Mouse (Mus musculus) monocyte, adult 2 months (primary cell): Measurements from ENCODE around the gene Zbed4.
A peak's percentile ranks its signal among the peaks of the same experiment; 100 is the strongest.
"Not testable (repeated sequence)": the region's sequence is repeated elsewhere in the genome, so short reads cannot be mapped to it uniquely, and the experiment has no call there.

Source experiments
- DNase-seq, 2 experiments: peaks; one replicate each; pipeline ENCODE4 v3.0.0; 2022; ENCODE audit warnings: low spot score in 2 of 2, low read depth in 1 of 2

Zbed4 gene

GRCm38 (mm10) chr15:88802348-88802747 is 50.9 kb downstream of the Zbed4 start:
- DNase-seq, result no peak

- no peak for DNase-seq
Observed at GRCm38 (mm10) chr15:88808121-88808520, 56.7 kb downstream of the Zbed4 start.

GRCm38 (mm10) chr15:88810369-88810768 is 58.9 kb downstream of the Zbed4 start:
- no peak for DNase-seq

DNA sequence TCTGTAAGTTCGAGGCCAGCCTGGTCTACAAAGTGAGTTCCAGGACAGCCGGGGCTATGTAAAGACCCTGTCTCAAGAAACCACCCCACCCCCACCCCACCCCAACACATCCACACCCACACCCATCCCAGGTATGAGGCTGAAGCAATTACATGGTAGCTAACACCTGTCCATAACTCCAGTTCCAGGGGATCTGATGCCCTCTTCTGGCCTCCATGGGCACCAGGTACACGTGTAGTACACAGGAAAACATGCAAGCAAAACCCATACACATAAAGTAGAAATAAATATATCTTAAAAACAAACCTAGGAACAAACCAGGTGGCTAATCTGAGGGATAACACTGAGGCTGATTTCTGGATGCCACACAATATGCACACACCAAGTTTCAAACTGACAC is 61.8 kb downstream of the Zbed4 start:
- DNase-seq, result no peak

DNA sequence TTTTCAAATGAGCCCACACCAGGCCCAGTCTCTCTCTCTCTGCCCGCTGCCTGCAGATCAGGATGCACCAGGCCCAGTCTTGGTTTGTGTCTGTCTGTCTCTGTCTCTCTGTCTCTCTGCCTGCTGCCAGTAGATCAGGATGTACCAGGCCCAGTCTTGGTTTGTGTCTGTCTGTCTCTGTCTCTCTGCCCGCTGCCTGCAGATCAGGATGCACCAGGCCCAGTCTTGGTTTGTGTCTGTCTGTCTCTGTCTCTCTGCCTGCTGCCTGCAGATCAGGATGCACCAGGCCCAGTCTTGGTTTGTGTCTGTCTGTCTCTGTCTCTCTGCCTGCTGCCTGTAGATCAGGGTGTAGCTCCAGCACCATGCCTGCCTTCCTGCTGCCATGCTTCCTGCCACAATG is 62.4 kb downstream of the Zbed4 start:
- not testable (repeated sequence) for DNase-seq

DNA sequence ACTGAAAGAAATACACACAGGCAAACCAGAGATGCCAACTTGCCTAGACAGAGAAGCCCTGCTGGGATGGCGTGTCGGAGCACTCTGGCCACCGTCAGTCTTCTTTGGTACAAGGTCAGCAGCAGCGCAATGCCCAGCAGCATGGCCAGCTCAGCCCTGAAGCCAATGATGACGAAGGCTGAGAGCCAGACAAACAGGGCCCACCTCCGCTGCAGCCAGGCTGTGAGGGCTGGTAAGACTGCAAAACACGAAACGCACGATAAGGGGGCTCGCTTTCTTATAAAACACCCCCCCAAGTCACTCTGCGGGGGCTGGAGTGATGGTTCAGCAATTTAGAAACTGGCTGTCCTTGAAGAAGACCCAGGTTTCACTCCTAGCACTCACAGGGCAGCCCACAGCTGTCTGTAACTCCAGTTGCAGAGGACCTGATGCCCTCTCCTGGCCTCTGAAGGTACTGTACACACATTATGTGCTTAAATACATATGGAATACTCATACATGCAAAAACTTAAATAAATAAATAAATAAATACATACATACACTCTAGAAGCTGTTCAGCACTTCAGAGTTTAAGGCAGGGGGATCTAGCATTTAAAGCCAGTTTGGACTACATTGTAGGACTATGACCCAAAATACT is 63.1 kb downstream of the Zbed4 start:
- no peak for DNase-seq

DNA sequence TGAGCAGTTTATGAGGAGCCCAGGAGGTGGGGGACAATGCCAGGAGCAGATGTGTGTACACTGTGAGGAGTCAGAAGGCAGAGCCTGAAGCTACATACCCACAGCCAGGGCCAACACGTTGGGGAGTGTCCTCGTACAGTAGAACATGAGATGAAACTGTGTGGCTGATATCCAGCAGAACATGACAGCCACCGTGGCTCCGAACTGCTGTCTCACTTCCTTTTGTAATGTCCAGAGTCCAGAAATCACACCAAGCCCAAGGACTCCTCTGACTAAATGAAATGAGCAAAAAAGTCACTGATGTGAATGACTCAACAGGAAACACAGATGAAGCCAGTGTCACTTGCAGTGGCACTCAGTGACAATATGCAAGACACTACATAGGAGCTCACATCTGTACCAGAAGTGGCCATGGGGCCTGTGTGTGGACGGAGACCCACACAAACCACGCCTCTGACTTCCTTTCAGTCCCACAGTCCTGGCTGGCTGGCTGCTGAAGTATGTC is 63.8 kb downstream of the Zbed4 start:
- no peak for DNase-seq

DNA sequence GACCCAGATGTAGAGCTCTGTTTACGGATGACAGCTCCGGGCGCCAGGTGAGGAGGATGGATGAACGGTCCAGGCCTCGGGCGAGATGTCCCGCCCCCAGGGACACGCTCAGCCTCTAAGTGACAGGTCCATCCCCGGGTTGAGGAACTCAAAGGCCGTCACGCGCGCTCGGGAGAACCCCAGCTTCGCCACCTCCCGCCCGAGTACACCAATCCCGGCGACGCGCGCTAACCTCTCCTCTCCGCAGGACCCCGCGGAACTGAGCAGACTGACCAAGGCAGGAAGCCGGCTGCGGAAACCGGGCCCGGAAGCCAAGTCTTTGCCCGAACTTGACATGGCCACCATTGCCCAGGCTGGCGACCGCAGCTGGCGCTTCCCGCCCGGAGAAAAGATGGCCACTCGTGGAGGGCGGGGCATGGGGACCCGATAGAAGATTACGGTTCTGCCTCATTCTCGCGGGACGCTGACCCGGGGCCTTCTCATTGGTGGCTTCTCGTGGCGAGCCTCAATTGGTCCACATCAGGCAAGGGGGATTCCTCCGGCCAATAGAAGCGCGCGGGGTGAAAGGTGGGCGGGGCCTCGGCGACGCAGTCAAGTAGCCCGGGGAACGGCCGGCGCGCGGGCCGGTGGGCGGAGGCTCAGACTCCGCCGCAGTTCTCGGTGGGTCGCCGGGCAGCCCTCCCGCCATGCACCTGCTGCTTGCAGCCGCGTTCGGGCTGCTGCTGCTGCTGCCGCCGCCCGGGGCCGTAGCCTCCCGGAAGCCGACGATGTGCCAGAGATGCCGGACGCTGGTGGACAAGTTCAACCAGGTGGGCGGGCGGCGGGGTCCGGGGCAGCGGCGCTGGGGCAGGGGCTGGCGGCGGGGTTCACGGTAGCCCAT is 67.8 kb downstream of the Zbed4 start, which contains the start of the genes Alg12 and Creld2:
TSS of gene Alg12 (minus strand) at position 293 of the 880 bp plus-strand sequence.
TSS of gene Creld2 (plus strand) at position 621 of the 880 bp plus-strand sequence.
- DNase-seq, result peak; percentile 99

DNA sequence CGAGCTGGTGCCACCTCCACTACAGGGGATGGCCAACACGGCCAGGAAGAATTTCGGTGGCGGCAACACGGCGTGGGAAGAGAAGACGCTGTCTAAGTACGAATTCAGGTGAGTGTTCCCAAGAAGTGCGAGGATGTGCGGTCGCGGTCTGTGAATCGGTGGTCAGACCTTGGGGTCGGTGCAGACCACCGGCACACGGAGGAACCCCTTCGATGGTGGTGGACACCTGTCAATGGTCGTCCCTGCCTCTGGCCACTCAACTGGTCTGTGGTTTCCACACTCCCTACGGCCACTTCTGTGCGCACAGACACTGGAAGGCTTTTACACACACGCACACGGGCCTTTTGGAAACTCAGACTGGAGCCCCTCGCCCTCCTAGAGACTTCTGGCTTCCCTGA is 68.4 kb downstream of the Zbed4 start:
- no peak for DNase-seq

DNA sequence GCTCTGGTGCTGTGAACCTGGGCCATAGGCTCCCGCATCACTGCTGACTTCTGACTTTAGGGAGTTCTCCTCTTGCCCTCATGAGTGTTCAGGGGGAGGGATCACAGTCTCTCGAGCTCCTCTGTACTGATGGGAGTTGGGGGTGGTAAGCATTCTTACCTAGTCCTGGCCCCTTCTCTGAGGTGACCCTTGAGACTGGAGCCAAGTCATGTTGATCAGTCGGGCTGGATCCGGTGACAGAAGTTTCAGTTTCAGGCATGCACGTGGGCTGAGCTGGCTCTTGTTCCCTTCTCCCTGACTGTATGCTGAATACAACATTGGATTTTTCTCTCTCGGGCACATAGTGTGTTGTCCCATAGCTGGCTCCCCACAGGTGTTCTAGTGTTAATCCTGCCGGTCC is 69.9 kb downstream of the Zbed4 start:
- no peak for DNase-seq

DNA sequence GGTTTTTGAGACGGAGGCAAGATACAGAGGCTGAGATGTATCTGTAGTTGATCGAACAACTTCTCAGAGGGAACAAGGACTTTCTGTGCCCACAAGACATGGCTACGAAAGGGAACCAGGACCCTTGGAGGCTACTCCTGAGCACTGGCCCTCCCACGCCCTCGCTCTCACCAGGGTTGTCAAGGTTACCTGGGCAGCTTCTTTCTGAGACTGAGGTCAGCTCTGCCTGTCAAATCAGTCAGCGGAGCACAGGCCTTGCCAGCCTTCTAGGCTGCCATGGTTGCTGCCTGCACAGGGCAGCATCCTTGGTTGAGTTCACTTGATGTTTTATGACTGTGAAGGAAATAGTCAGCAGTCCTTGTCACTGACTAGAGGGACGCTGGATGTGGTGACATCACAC is 71.1 kb downstream of the Zbed4 start:
- no peak for DNase-seq

- DNase-seq, result no peak
Observed at GRCm38 (mm10) chr15:88823376-88823775, 71.9 kb downstream of the Zbed4 start.

GRCm38 (mm10) chr15:88827466-88827865 is 76.0 kb downstream of the Zbed4 start:
- no peak for DNase-seq

- peak in 1 of 2 experiments; percentile 16 for DNase-seq
Observed at GRCm38 (mm10) chr15:88827991-88828799, 76.7 kb downstream of the Zbed4 start.

DNA sequence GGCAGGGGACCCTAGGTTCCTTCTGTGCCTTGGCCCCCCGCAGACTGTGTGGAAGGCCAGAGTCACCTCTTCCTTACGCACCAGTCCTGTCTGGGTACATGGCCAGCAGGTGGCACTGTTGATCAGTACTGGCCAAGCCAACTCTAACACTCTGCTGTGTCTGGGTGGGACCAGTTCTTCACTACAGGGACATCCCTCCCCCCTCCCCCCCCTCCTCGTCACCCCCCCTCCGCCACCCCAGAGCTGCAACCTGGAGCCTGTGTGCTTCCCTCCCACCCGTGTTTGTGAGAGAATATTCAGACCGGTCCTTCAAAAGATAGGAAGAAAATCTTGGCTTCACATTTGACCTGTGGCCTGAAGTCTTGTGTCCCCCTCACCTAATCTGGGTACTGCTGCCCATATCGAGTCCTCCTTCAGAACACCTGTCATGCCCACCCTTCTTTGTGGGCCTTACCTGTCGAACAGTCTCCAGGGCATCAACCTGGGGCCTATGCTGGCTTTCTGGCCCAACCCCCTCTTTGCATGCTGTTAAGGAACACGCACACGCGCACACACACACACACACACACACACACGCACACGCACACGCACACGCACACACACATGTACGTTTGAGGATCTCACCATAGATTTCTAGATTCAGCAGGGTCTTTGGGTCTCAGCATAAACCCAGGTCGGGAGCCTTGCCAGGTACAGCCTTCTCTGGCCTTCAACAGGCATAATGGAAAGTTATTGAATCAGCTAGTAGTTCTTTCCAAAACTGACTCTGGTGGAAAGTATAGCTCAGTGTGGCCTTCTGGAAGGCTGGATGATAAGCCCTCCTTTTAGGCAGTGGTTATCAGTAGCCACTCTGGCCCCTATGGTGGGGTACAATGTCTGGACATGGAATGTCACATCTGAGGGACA is 77.6 kb downstream of the Zbed4 start:
- DNase-seq, result peak; percentile 47 to 71

GRCm38 (mm10) chr15:88829791-88830440 is 78.5 kb downstream of the Zbed4 start:
- no peak for DNase-seq

GRCm38 (mm10) chr15:88830696-88831095 is 79.2 kb downstream of the Zbed4 start:
- DNase-seq, result no peak

DNA sequence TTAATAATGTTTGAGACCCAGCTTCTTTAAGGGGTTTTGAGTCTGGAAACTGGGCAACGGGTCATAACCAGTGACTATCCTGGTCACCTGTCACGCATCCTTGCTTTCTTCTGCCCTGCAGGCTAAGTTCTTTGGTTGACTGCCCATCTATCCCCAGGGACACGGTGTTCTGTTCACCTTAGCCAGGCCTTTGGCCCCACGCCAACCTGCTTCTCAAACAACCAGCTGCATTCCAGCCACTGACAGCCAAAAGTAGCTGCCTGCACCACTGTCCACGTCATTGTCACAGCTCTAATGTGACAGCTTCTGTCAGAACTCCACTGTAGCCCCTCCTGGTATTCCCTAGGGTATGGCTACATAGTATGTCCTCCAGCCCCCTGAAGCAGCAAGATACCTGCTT is 80.0 kb downstream of the Zbed4 start:
- no peak for DNase-seq

DNA sequence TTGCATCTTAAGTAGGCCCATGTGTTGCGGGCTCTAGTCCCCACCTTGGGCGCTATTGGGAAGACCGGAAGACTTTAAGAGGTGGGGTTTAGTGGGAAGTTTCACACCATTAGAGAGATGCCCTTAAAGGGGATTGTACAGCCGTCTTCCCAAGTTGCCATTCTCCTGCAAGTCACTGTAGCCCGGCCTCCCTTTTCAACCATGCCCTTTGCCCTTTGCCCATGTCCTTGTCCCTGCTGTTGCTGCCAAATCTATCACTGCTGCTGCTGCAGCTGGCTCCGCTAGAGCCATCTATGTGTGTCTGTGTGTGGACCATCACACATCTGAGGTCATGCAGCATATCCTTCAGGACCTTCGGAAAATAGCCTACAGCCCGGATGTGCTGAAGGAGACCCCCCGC is 81.1 kb downstream of the Zbed4 start:
- no peak for DNase-seq
